Mouse (Mus musculus): ENCODE measurements around the gene Hrh3. TPM values are rescaled to one million over a fixed set of nuclear protein-coding genes. Genes with fewer than 3 reads are reported as not detected.

Hrh3 gene
- total RNA-seq (2021) = under 1 TPM in 1 of 2 experiments, not detected in 1; 0.13 TPM
- long read RNA-seq, experiment 1 = 0 reads
- long read RNA-seq, experiment 2 = 0 reads

- DNase-seq = peak; percentile 91 to 92
These were observed at the start of gene Hrh3 for GRCm38 (mm10) chr2:180103978-180104658. Gene Hrh3 (minus strand): TSS chr2:180104488.

- peak in 1 of 2 experiments; percentile 12 for DNase-seq
These were observed 44.3 kb upstream of the Hrh3 start for GRCm38 (mm10) chr2:180148551-180148950.

GRCm38 (mm10) chr2:180147379-180147778 is 43.1 kb upstream of the Hrh3 start:
- DNase-seq = no peak

- no peak for DNase-seq
These were observed 41.8 kb upstream of the Hrh3 start for GRCm38 (mm10) chr2:180146091-180146490.

- no peak for DNase-seq
These were observed 31.1 kb upstream of the Hrh3 start for GRCm38 (mm10) chr2:180135414-180135813.

GRCm38 (mm10) chr2:180133911-180134310 is 29.6 kb upstream of the Hrh3 start:
- DNase-seq = no peak

- no peak for DNase-seq
These were observed 28.9 kb upstream of the Hrh3 start for GRCm38 (mm10) chr2:180133231-180133630.

GRCm38 (mm10) chr2:180127675-180128074 is 23.4 kb upstream of the Hrh3 start:
- DNase-seq = no peak

- DNase-seq = peak; percentile 66 to 70
These were observed 21.9 kb upstream of the Hrh3 start for GRCm38 (mm10) chr2:180126195-180126594.

GRCm38 (mm10) chr2:180124192-180124591 is 19.9 kb upstream of the Hrh3 start:
- no peak for DNase-seq

- no peak for DNase-seq
These were observed 16.0 kb upstream of the Hrh3 start for GRCm38 (mm10) chr2:180120292-180120761.

GRCm38 (mm10) chr2:180119439-180120291 is 15.4 kb upstream of the Hrh3 start:
- peak in 1 of 2 experiments; percentile 54 for DNase-seq

GRCm38 (mm10) chr2:180118661-180119438 is 14.6 kb upstream of the Hrh3 start, which contains the start of gene Osbpl2:
Gene Osbpl2 (plus strand): TSS chr2:180119306.
- peak; percentile 100 for DNase-seq

- peak in 1 of 2 experiments; percentile 42 for DNase-seq
These were observed 13.4 kb upstream of the Hrh3 start for GRCm38 (mm10) chr2:180117485-180118194.

- no peak for DNase-seq
These were observed 12.6 kb upstream of the Hrh3 start for GRCm38 (mm10) chr2:180116741-180117484.

- DNase-seq = no peak
These were observed 11.8 kb upstream of the Hrh3 start for GRCm38 (mm10) chr2:180116081-180116493.

- DNase-seq = peak in 1 of 2 experiments; percentile 69
These were observed 11.0 kb upstream of the Hrh3 start for GRCm38 (mm10) chr2:180115279-180115678.

- DNase-seq = peak; percentile 28 to 63
These were observed 9.9 kb upstream of the Hrh3 start for GRCm38 (mm10) chr2:180113909-180114890.

- DNase-seq = no peak
These were observed 4.0 kb upstream of the Hrh3 start for GRCm38 (mm10) chr2:180108285-180108684.
